Mouse (Mus musculus) C2C12 (cell line): ENCODE results near the gene Higd1a. TPM values are rescaled to one million over a fixed set of nuclear protein-coding genes. Genes with fewer than 3 reads are reported as not detected.

Experiments used
- H3K27me3 ChIP-seq: one replicate; pipeline ENCODE4 v1.6.1; 2011; ENCODE audit not compliant: control insufficient read depth, insufficient read depth, insufficient read length
- H3K36me3 ChIP-seq: one replicate; pipeline ENCODE4 v1.6.1; 2011; ENCODE audit not compliant: control insufficient read depth, insufficient read depth
- H3K4me3 ChIP-seq: one replicate; pipeline ENCODE4 v1.5.1; 2011; ENCODE audit warnings: mild to moderate bottlenecking, control low read depth; ENCODE audit not compliant: poor library complexity, insufficient read depth, severe bottlenecking
- H3K79me2 ChIP-seq: one replicate; pipeline ENCODE4 v1.6.1; 2011; ENCODE audit not compliant: control insufficient read depth, insufficient read depth
- H3K79me3 ChIP-seq: one replicate; pipeline ENCODE4 v1.6.1; 2011; ENCODE audit warnings: low read depth, control low read depth
- H3ac ChIP-seq: one replicate; pipeline ENCODE3; 2011; ENCODE audit warnings: low read depth; ENCODE audit not compliant: control insufficient read depth, insufficient read length
- CEBPB ChIP-seq: IDR thresholded peaks from one replicate; pipeline ENCODE4 v1.6.1; 2011; ENCODE audit warnings: low read depth, mild to moderate bottlenecking, control low read depth, moderate library complexity
- CTCF ChIP-seq: IDR thresholded peaks from one replicate; pipeline ENCODE4 v1.5.1; 2011; ENCODE audit not compliant: control insufficient read depth, insufficient read depth, insufficient read length
- FOSL1 ChIP-seq: IDR thresholded peaks from one replicate; pipeline ENCODE4 v1.8.0; 2011; ENCODE audit warnings: mild to moderate bottlenecking, low read length; ENCODE audit not compliant: poor library complexity, insufficient read depth, severe bottlenecking
- MAX ChIP-seq: IDR thresholded peaks from one replicate; pipeline ENCODE4 v1.6.1; 2011; ENCODE audit warnings: mild to moderate bottlenecking, control low read depth
- MYOD1 ChIP-seq: IDR thresholded peaks from one replicate; pipeline ENCODE4 v1.6.1; 2011; ENCODE audit warnings: low read depth; ENCODE audit not compliant: control insufficient read depth, insufficient read length
- MYOG ChIP-seq: IDR thresholded peaks from one replicate; pipeline ENCODE4 v1.6.1; 2011; ENCODE audit not compliant: control insufficient read depth, insufficient read length; ENCODE audit errors: extremely low read depth
- USF1 ChIP-seq: IDR thresholded peaks from one replicate; pipeline ENCODE4 v1.6.1; 2011; ENCODE audit warnings: low read depth, mild to moderate bottlenecking, control low read depth, moderate library complexity
- long read RNA-seq, 2 experiments: library from polyadenylated mRNA; unstranded; transcript quantifications; one replicate each; pipeline ENCODE4 v2.0.0; 2019 to 2020
- polyA plus RNA-seq: library from polyadenylated mRNA; unstranded; fragments of >200 nt; fragmentation: generic; extraction: Trizol; gene quantifications from one replicate; pipeline ENCODE4 v1.2.1, GENCODE M21; 2012; ENCODE audit warnings: missing spikeins

Gene Higd1a
- 55.5 TPM for polyA plus RNA-seq
- long read RNA-seq, experiment 1, transcript Higd1a-201 (4 exons, 2,232 nt) = major isoform, 101 of 114 reads
- long read RNA-seq, experiment 1, partial matches to known transcripts = 3 of 114 reads
- long read RNA-seq, experiment 1, other reads (novel, unspliced or antisense) = 10 of 114 reads
- long read RNA-seq, experiment 2, transcript Higd1a-201 (4 exons, 2,232 nt) = major isoform, 39 of 44 reads
- long read RNA-seq, experiment 2, partial matches to known transcripts = 0 of 44 reads
- long read RNA-seq, experiment 2, other reads (novel, unspliced or antisense) = 4 of 44 reads

GRCm38 (mm10) chr9:121858153-121858488, at the start of gene Higd1a:
Gene Higd1a, minus strand, starts transcription at chr9:121858362.
- Histone ChIP-seq H3K79me3 (peaks cover 8% of the 10 kb centered on the region), H3K79me2 (peaks cover 29% of the 10 kb centered on the region), H3K36me3 (no peaks in the 10 kb centered on the region), H3K4me3 (peak within 1 kb of the TSS; percentile 48), H3K27me3 (no peaks in the 10 kb centered on the region), H3ac (peak within 1 kb of the TSS; percentile 87)
- no peak for TF ChIP-seq CTCF
- no peak for TF ChIP-seq MAX
- no peak for TF ChIP-seq CEBPB

GRCm38 (mm10) chr9:121907356-121908070, 49.4 kb upstream of the Higd1a start:
- TF ChIP-seq MYOG (no peak), MYOD1 (no peak), FOSL1 (no peak), USF1 (no peak), MAX (no peak)
- Histone ChIP-seq H3K36me3 (no peaks in the 10 kb centered on the region), H3K79me2 (no peaks in the 10 kb centered on the region), H3K27me3 (peaks cover 24% of the 10 kb centered on the region), H3ac (no peak overlapping the region), H3K79me3 (no peaks in the 10 kb centered on the region), H3K4me3 (no peak overlapping the region)

- H3ac ChIP-seq = no peak overlapping the region
- H3K36me3 ChIP-seq = no peaks in the 10 kb centered on the region
- TF ChIP-seq USF1 (no peak), MYOD1 (no peak), FOSL1 (no peak), CEBPB (no peak), MYOG (no peak)
- no peak overlapping the region for H3K4me3 ChIP-seq
- no peaks in the 10 kb centered on the region for H3K79me3 ChIP-seq
- no peaks in the 10 kb centered on the region for H3K79me2 ChIP-seq
- H3K27me3 ChIP-seq = peaks cover 20% of the 10 kb centered on the region
These were observed 48.3 kb upstream of the Higd1a start for GRCm38 (mm10) chr9:121906456-121906855.

GRCm38 (mm10) chr9:121905556-121906185, 47.5 kb upstream of the Higd1a start:
- TF ChIP-seq CEBPB (peak; percentile 9), MAX (no peak)
- no peak overlapping the region for H3K4me3 ChIP-seq
- H3K79me2 ChIP-seq = no peaks in the 10 kb centered on the region
- no peaks in the 10 kb centered on the region for H3K36me3 ChIP-seq
- H3ac ChIP-seq = no peak overlapping the region
- no peaks in the 10 kb centered on the region for H3K79me3 ChIP-seq
- peaks cover 20% of the 10 kb centered on the region for H3K27me3 ChIP-seq

- no peak overlapping the region for H3K4me3 ChIP-seq
- peaks cover 22% of the 10 kb centered on the region for H3K27me3 ChIP-seq
- no peaks in the 10 kb centered on the region for H3K79me2 ChIP-seq
- H3ac ChIP-seq = no peak overlapping the region
- TF ChIP-seq CTCF = no peak
- TF ChIP-seq MAX = no peak
- TF ChIP-seq MYOG = no peak
- no peak for TF ChIP-seq FOSL1
- TF ChIP-seq USF1 = no peak
- no peak for TF ChIP-seq CEBPB
- TF ChIP-seq MYOD1 = no peak
- H3K79me3 ChIP-seq = no peaks in the 10 kb centered on the region
- no peaks in the 10 kb centered on the region for H3K36me3 ChIP-seq
These were observed 46.8 kb upstream of the Higd1a start for GRCm38 (mm10) chr9:121904946-121905345.

- Histone ChIP-seq H3K27me3 (peaks cover 23% of the 10 kb centered on the region), H3K4me3 (no peak overlapping the region), H3K36me3 (no peaks in the 10 kb centered on the region), H3K79me2 (no peaks in the 10 kb centered on the region), H3K79me3 (no peaks in the 10 kb centered on the region), H3ac (no peak overlapping the region)
- TF ChIP-seq FOSL1 (no peak), CTCF (no peak), MYOD1 (no peak), MAX (no peak), CEBPB (no peak), MYOG (no peak), USF1 (no peak)
These were observed 46.2 kb upstream of the Higd1a start for GRCm38 (mm10) chr9:121904319-121904718.
